Mouse (Mus musculus) retina, adult 2 months (tissue): Measurements from ENCODE around the gene Inpp5a.

Source experiments
- DNase-seq: peaks from one replicate; pipeline ENCODE4 v3.0.0-alpha.2; 2012; ENCODE audit warnings: low read depth, low spot score

Gene Inpp5a

GRCm38 (mm10) chr7:139369501-139370088 is 19.3 kb upstream of the Inpp5a start:
- no peak for DNase-seq

- DNase-seq = no peak
Observed at GRCm38 (mm10) chr7:139371389-139371788, 17.5 kb upstream of the Inpp5a start.

- DNase-seq = no peak
Observed at GRCm38 (mm10) chr7:139377381-139377780, 11.5 kb upstream of the Inpp5a start.

- no peak for DNase-seq
Observed at GRCm38 (mm10) chr7:139378355-139378754, 10.6 kb upstream of the Inpp5a start.

- DNase-seq = no peak
Observed at GRCm38 (mm10) chr7:139379745-139380144, 9.2 kb upstream of the Inpp5a start.

GRCm38 (mm10) chr7:139380225-139380624 is 8.7 kb upstream of the Inpp5a start:
- no peak for DNase-seq

GRCm38 (mm10) chr7:139381877-139382276 is 7.0 kb upstream of the Inpp5a start:
- DNase-seq = no peak

- DNase-seq = no peak
Observed at GRCm38 (mm10) chr7:139382796-139383195, 6.1 kb upstream of the Inpp5a start.

- DNase-seq = no peak
Observed at GRCm38 (mm10) chr7:139384500-139384899, 4.4 kb upstream of the Inpp5a start.

- no peak for DNase-seq
Observed at GRCm38 (mm10) chr7:139384916-139385530, 3.9 kb upstream of the Inpp5a start.

GRCm38 (mm10) chr7:139386933-139387690 is 1.8 kb upstream of the Inpp5a start:
- DNase-seq = no peak

- DNase-seq = no peak
Observed at GRCm38 (mm10) chr7:139387921-139388669, 814 bp upstream of the Inpp5a start.

GRCm38 (mm10) chr7:139389213-139389761 is 378 bp downstream of the Inpp5a start:
- DNase-seq = no peak

GRCm38 (mm10) chr7:139390380-139390779 is 1.5 kb downstream of the Inpp5a start:
- no peak for DNase-seq

GRCm38 (mm10) chr7:139390926-139391325 is 2.0 kb downstream of the Inpp5a start:
- DNase-seq = no peak

- no peak for DNase-seq
Observed at GRCm38 (mm10) chr7:139391691-139392090, 2.8 kb downstream of the Inpp5a start.

GRCm38 (mm10) chr7:139392106-139392505 is 3.2 kb downstream of the Inpp5a start:
- DNase-seq = no peak

GRCm38 (mm10) chr7:139392691-139393235 is 3.9 kb downstream of the Inpp5a start:
- DNase-seq = no peak

GRCm38 (mm10) chr7:139397521-139397920 is 8.6 kb downstream of the Inpp5a start:
- DNase-seq = peak; percentile 38

GRCm38 (mm10) chr7:139398111-139398510 is 9.2 kb downstream of the Inpp5a start:
- DNase-seq = no peak

- DNase-seq = no peak
Observed at GRCm38 (mm10) chr7:139398530-139399021, 9.7 kb downstream of the Inpp5a start.
